Mouse (Mus musculus) CH12.LX (cell line): ENCODE data around the gene Sfxn5. TPM values are rescaled to one million over a fixed set of nuclear protein-coding genes. Genes with fewer than 3 reads are reported as not detected.
A peak's percentile ranks its signal among the peaks of the same experiment; 100 is the strongest.

Experiments used
- DNase-seq: peaks from one replicate; pipeline ENCODE4 v3.0.0-alpha.2; 2013; ENCODE audit errors: extremely low read depth
- H3K27ac ChIP-seq: 2 replicates; pipeline ENCODE4 v1.5.1; 2012; ENCODE audit warnings: low read depth, mild to moderate bottlenecking, control low read depth, moderate library complexity; ENCODE audit not compliant: insufficient read depth
- H3K27me3 ChIP-seq: replicated peaks from 2 replicates; pipeline ENCODE3; 2012; ENCODE audit warnings: inconsistent platforms
- H3K36me3 ChIP-seq, 2 experiments: replicated peaks in 1 of 2; 2 replicates each; pipeline versions ENCODE3 to v1.6.1; 2012; ENCODE audit warnings: inconsistent platforms in 1 of 2, low read length in 1 of 2, mild to moderate bottlenecking in 1 of 2, mixed read lengths in 1 of 2, moderate library complexity in 1 of 2; ENCODE audit not compliant: control insufficient read depth in 1 of 2, insufficient read depth in 1 of 2
- H3K4me1 ChIP-seq, 2 experiments: 2 replicates each; pipeline ENCODE4 v1.6.1; 2012; ENCODE audit warnings: inconsistent platforms in 1 of 2, moderate library complexity in 1 of 2; ENCODE audit not compliant: insufficient read depth in 2 of 2, control insufficient read depth in 1 of 2
- H3K4me2 ChIP-seq: 2 replicates; pipeline ENCODE4 v1.6.1; 2012; ENCODE audit warnings: low read depth, mild to moderate bottlenecking, control low read depth; ENCODE audit not compliant: poor library complexity, insufficient read depth, severe bottlenecking
- H3K4me3 ChIP-seq, 3 experiments: fragments of 150-350 bp in 1 of 3; sonication (generic) in 1 of 3; replicated peaks in 1 of 3; 2 replicates each; pipeline versions ENCODE3 to v1.5.1; 2011 to 2012; ENCODE audit warnings: low read depth in 2 of 3, low read length in 2 of 3, mild to moderate bottlenecking in 2 of 3, moderate library complexity in 2 of 3, control low read depth in 1 of 3, improper control_type of control experiment in 1 of 3, inconsistent platforms in 1 of 3, mixed read lengths in 1 of 3; ENCODE audit not compliant: poor library complexity in 1 of 3
- H3K79me2 ChIP-seq: replicated peaks from 2 replicates; pipeline ENCODE4 v1.6.1; 2012; ENCODE audit warnings: mild to moderate bottlenecking, moderate library complexity; ENCODE audit not compliant: control insufficient read depth, poor library complexity, insufficient read depth, severe bottlenecking; ENCODE audit errors: extremely low read depth
- H3K9ac ChIP-seq: 2 replicates; pipeline ENCODE4 v1.6.1; 2012; ENCODE audit warnings: low read depth, mild to moderate bottlenecking, control low read depth, moderate library complexity; ENCODE audit not compliant: insufficient read depth
- H3K9me3 ChIP-seq: replicated peaks from 2 replicates; pipeline ENCODE3; 2012; ENCODE audit warnings: low read length, inconsistent platforms, mixed read lengths
- CTCF ChIP-seq, 2 experiments: IDR thresholded peaks in 1 of 2; conservative IDR thresholded peaks in 1 of 2; 2 replicates each; pipeline ENCODE4 v1.5.1; 2011 to 2012; ENCODE audit warnings: low read depth in 2 of 2, low read length in 2 of 2, improper control_type of control experiment in 1 of 2, inconsistent platforms in 1 of 2, mild to moderate bottlenecking in 1 of 2, moderate library complexity in 1 of 2
- GABPA ChIP-seq: IDR thresholded peaks from 2 replicates; pipeline ENCODE4 v1.6.1; 2012; ENCODE audit warnings: low read depth, low read length, improper control_type of control experiment, inconsistent platforms; ENCODE audit not compliant: insufficient replicate concordance
- HCFC1 ChIP-seq: IDR thresholded peaks from 2 replicates; pipeline ENCODE4 v1.6.1; 2012; ENCODE audit warnings: low read depth, mild to moderate bottlenecking, inconsistent platforms, low read length, improper control_type of control experiment
- JUN ChIP-seq: IDR thresholded peaks from 2 replicates; pipeline ENCODE4 v1.6.1; 2011; ENCODE audit warnings: low read depth, mild to moderate bottlenecking, low read length, improper control_type of control experiment, moderate library complexity; ENCODE audit not compliant: insufficient read depth
- MXI1 ChIP-seq: IDR thresholded peaks from 2 replicates; pipeline ENCODE4 v1.6.1; 2011; ENCODE audit warnings: mild to moderate bottlenecking, low read depth, low read length, improper control_type of control experiment
- MYC ChIP-seq: IDR thresholded peaks from 2 replicates; pipeline ENCODE4 v1.6.1; 2011; ENCODE audit warnings: low read depth, mild to moderate bottlenecking, improper control_type of control experiment, low read length
- PAX5 ChIP-seq: IDR thresholded peaks from 2 replicates; pipeline ENCODE4 v1.6.1; 2012; ENCODE audit warnings: low read length, inconsistent platforms, mixed read lengths
- POLR2AphosphoS2 ChIP-seq: IDR thresholded peaks from 2 replicates; pipeline ENCODE4 v1.6.1; 2011; ENCODE audit warnings: low read depth, low read length, improper control_type of control experiment
- RCOR1 ChIP-seq: conservative IDR thresholded peaks from 2 replicates; pipeline ENCODE4 v1.6.1; 2012; ENCODE audit warnings: low read depth, mild to moderate bottlenecking, inconsistent platforms, low read length, improper control_type of control experiment
- SMC3 ChIP-seq: IDR thresholded peaks from 2 replicates; pipeline ENCODE4 v1.6.1; 2011; ENCODE audit warnings: low read depth, low read length, improper control_type of control experiment
- TBP ChIP-seq: conservative IDR thresholded peaks from 2 replicates; pipeline ENCODE4 v1.6.1; 2011; ENCODE audit warnings: low read depth, low read length, improper control_type of control experiment
- UBTF ChIP-seq: IDR thresholded peaks from 2 replicates; pipeline ENCODE4 v1.6.1; 2012; ENCODE audit warnings: low read depth, mild to moderate bottlenecking, inconsistent platforms, low read length, improper control_type of control experiment, moderate library complexity
- USF2 ChIP-seq: conservative IDR thresholded peaks from 2 replicates; pipeline ENCODE4 v1.6.1; 2011; ENCODE audit warnings: low read depth, low read length, improper control_type of control experiment
- ZC3H11A ChIP-seq: IDR thresholded peaks from 2 replicates; pipeline ENCODE4 v1.6.1; 2012; ENCODE audit warnings: low read depth, mild to moderate bottlenecking, inconsistent platforms, low read length, improper control_type of control experiment
- dilution Hi-C: fragments of 300-500 bp; cut with MboI; formaldehyde crosslinking; loops from 2 replicates; pipeline ENCODE4 v1.14.3; 2020; ENCODE audit warnings: low sequenced_read_pairs; ENCODE audit not compliant: extremely low pct_unique_long_range_greater_than_20kb, extremely low pct_ligation_motif_present
- in situ Hi-C: fragments of 300-500 bp; cut with MboI; formaldehyde crosslinking; loops from 3 replicates; pipeline ENCODE4 v1.14.3; 2019; ENCODE audit warnings: low sequenced_read_pairs, low pct_ligation_motif_present, low pct_unique_long_range_greater_than_20kb, mixed read lengths
- polyA plus RNA-seq: library from polyadenylated mRNA; unstranded; fragments of >175 nt; gene quantifications from 2 replicates; pipeline ENCODE4 v1.2.1, GENCODE M21; 2012; ENCODE audit warnings: low read depth; ENCODE audit not compliant: insufficient read length
- total RNA-seq, 2 experiments: library from RNA; depleted of rRNA; stranded (reverse); fragments of 300-350 nt in 1 of 2; fragments of >200 nt in 1 of 2; gene quantifications; 2 replicates each; pipeline ENCODE4 v1.2.3; 2012 to 2014

Sfxn5 gene
- total and polyA plus RNA-seq, 3 experiments = 0.55 to 0.93 (median 0.66) TPM

DNA sequence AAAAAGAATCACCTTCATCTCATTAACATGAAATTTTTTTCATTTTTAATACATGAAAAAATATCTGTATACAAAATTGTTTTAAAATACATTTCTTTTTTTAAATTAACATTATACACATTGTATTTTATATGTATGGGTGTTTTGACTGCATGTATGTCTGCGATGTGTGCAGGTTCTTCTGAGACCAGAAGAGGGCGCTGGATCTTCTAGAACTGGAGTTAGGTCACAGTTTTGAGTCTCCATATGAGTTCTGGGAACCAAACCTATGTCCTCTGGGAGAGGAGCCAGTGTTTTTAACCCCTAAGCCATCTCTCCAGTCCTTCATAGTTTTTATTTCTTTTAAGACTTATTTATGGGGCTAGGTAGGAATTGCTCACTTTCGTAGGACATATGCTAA is 20.5 kb upstream of the Sfxn5 start:
- DNase-seq = no peak
- peaks cover 14% of the 10 kb centered on the region for H3K27me3 ChIP-seq
- H3K9me3 ChIP-seq = no peaks in the 10 kb centered on the region
- H3K36me3 ChIP-seq = no peaks in the 10 kb centered on the region
- TF ChIP-seq GABPA (no peak), ZC3H11A (no peak), USF2 (no peak), CTCF (conservative IDR thresholded peaks at IDR 0.05 in 1 of 2, IDR thresholded peaks at IDR 0.05 in 1 of 2; ENCODE audit: low read depth in 2 of 2, low read length in 2 of 2) (peak in 1 of 2 experiments; percentile 40; a peak in 2 of 4 replicates)
- H3K4me2 ChIP-seq = no peak overlapping the region
- no peak overlapping the region for H3K9ac ChIP-seq
- dilution Hi-C loops (no loop called here), in situ Hi-C loops (no loop called here)
- H3K79me2 ChIP-seq = no peaks in the 10 kb centered on the region
- H3K27ac ChIP-seq = no peak overlapping the region
- H3K4me1 ChIP-seq = peaks cover 3 to 15% of the 10 kb centered on the region in 2 experiments; a peak in 3 of 4 replicates
- H3K4me3 ChIP-seq = no peak overlapping the region

GRCm38 (mm10) chr6:85350157-85350556 is 16.9 kb upstream of the Sfxn5 start:
- peaks cover 34% of the 10 kb centered on the region for H3K27me3 ChIP-seq
- no peak for TF ChIP-seq SMC3
- no peak overlapping the region for H3K27ac ChIP-seq
- peaks cover 3 to 15% of the 10 kb centered on the region in 2 experiments; a peak in 3 of 4 replicates for H3K4me1 ChIP-seq
- no peaks in the 10 kb centered on the region for H3K79me2 ChIP-seq
- dilution Hi-C loops (no loop called here), in situ Hi-C loops (no loop called here)
- no peaks in the 10 kb centered on the region for H3K9me3 ChIP-seq
- no peak overlapping the region for H3K4me3 ChIP-seq
- H3K4me2 ChIP-seq = no peak overlapping the region
- no peak for DNase-seq
- no peak overlapping the region for H3K9ac ChIP-seq
- no peaks in the 10 kb centered on the region for H3K36me3 ChIP-seq

- Histone ChIP-seq H3K4me1 (peaks cover 3 to 15% of the 10 kb centered on the region in 2 experiments; a peak in 3 of 4 replicates), H3K79me2 (no peaks in the 10 kb centered on the region), H3K27me3 (peaks cover 43% of the 10 kb centered on the region), H3K36me3 (no peaks in the 10 kb centered on the region), H3K9me3 (no peaks in the 10 kb centered on the region), H3K9ac (no peak overlapping the region), H3K4me2 (no peak overlapping the region), H3K27ac (no peak overlapping the region), H3K4me3 (no peak overlapping the region)
- in situ Hi-C loops (loop anchor here (5.0 kb wide), 1 partner anchor 38 kb away; no protein-coding TSS in a partner anchor), dilution Hi-C loops (no loop called here)
- TF ChIP-seq UBTF (no peak), JUN (no peak), RCOR1 (no peak), SMC3 (no peak), CTCF (conservative IDR thresholded peaks at IDR 0.05 in 1 of 2, IDR thresholded peaks at IDR 0.05 in 1 of 2; ENCODE audit: low read depth in 2 of 2, low read length in 2 of 2) (no peak), MXI1 (no peak), POLR2AphosphoS2 (no peak), HCFC1 (no peak), PAX5 (no peak), MYC (no peak), TBP (no peak)
- peak; percentile 31 for DNase-seq
Measured at GRCm38 (mm10) chr6:85349246-85349645, 16.0 kb upstream of the Sfxn5 start.
